9 mouse cellular contexts compared by ENCODE assay signal in the genomic region with DNA sequence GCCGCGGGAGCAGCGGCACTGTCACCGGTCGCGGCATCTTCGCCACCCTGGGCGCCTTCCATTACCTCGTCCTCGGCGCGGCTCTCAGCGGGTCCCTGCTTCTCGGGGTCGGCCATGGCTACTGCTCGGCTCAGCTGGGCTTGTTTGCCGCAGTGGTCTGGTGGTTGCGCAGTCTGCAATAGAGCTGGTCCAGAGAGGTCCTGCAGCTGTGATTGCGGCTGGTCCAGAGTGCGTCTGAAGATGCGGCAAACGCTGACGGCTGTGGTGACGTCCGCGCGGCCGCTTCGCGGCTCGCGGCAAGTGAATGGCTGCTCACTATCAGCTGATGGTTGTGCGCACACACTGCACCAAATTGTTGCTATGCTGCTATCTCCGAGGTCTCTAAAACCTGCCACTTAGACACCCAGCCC. TPM values are rescaled to one million over a fixed set of nuclear protein-coding genes. Genes with fewer than 3 reads are reported as not detected.
DNase-seq lines count a peak whose midpoint lies in the region; ATAC-seq lines count a peak whose summit lies in the region.
"Had no signal": no experiment of that assay in that cellular context is flagged by ENCODE, and none has a peak within 500 bp of the region (broad histone marks: within the 10 kb centered on the region; RNA-seq: fewer than 3 reads in every experiment).

A gene (minus strand): TSS at position 225 of the 410 bp plus-strand sequence.

- ATAC-seq in embryonic facial prominence, embryonic 13.5 days (ENCODE audit: insufficient number of reproducible peaks, insufficient read depth, low FRiP score, low TSS enrichment, low read depth): 0 out of 2 replicates have a peak, but pooled peaks have one; percentile 32
- ATAC-seq in hindbrain, embryonic 11.5 days (ENCODE audit: low FRiP score): peak; percentile 90
- ATAC-seq in megakaryocyte progenitor cell, adult 5-6 weeks (replicated peaks; ENCODE audit: poor library complexity): peak; percentile 64
- ATAC-seq in stomach, embryonic 14.5 days (ENCODE audit: insufficient number of reproducible peaks, insufficient read depth, low FRiP score, low read depth): peak; percentile 68; the same call in 1 of the 2 replicates
- no peak for ATAC-seq in activated CD4-positive, CD25-positive, alpha-beta regulatory T cell, adult 4 months

- peak within 1 kb of the TSS; percentile 78 for H3K4me2 ChIP-seq in embryonic facial prominence, embryonic 13.5 days
- H3K4me2 ChIP-seq in hindbrain, embryonic 11.5 days (replicated peaks; ENCODE audit: low read depth, low read length): peak within 1 kb of the TSS; percentile 52
- peak within 1 kb of the TSS; percentile 51 for H3K4me2 ChIP-seq in stomach, embryonic 14.5 days (replicated peaks; ENCODE audit: low read depth, low read length)

- H3K36me3 ChIP-seq in embryonic facial prominence, embryonic 13.5 days: peaks cover 12% of the 10 kb centered on the region; the same call in 1 of the 2 replicates
- H3K36me3 ChIP-seq in hindbrain, embryonic 11.5 days (ENCODE audit: control insufficient read depth, insufficient read depth, low read length): no peaks in the 10 kb centered on the region
- no peaks in the 10 kb centered on the region for H3K36me3 ChIP-seq in stomach, embryonic 14.5 days (ENCODE audit: control insufficient read depth, insufficient read depth, low read length)

- peaks cover 5% of the 10 kb centered on the region; the same call in 1 of the 2 replicates for H3K27me3 ChIP-seq in embryonic facial prominence, embryonic 13.5 days
- no peaks in the 10 kb centered on the region for H3K27me3 ChIP-seq in hindbrain, embryonic 11.5 days (ENCODE audit: control insufficient read depth, insufficient read depth, low read length)
- H3K27me3 ChIP-seq in stomach, embryonic 14.5 days (ENCODE audit: control insufficient read depth, insufficient read depth, low read length): no peaks in the 10 kb centered on the region

- H3K9me3 ChIP-seq in embryonic facial prominence, embryonic 13.5 days: peaks cover 15% of the 10 kb centered on the region
- H3K9me3 ChIP-seq in hindbrain, embryonic 11.5 days (ENCODE audit: control insufficient read depth, low read length): no peaks in the 10 kb centered on the region; the same call in none of the 2 replicates
- H3K9me3 ChIP-seq in stomach, embryonic 14.5 days (ENCODE audit: control insufficient read depth, low read depth, low read length): peaks cover 13% of the 10 kb centered on the region; the same call in 1 of the 2 replicates

- peak within 1 kb of the TSS; percentile 57 for H3K9ac ChIP-seq in embryonic facial prominence, embryonic 13.5 days
- peak within 1 kb of the TSS; percentile 37; the same call in 1 of the 2 replicates for H3K9ac ChIP-seq in hindbrain, embryonic 11.5 days (ENCODE audit: low read depth, low read length)
- no peak within 1 kb of the TSS for H3K9ac ChIP-seq in stomach, embryonic 14.5 days (replicated peaks; ENCODE audit: low read depth, low read length)

- no peak within 1 kb of the TSS for H3K27ac ChIP-seq in embryonic facial prominence, embryonic 13.5 days
- H3K27ac ChIP-seq in hindbrain, embryonic 11.5 days (ENCODE audit: low read depth, low read length): no peak within 1 kb of the TSS
- H3K27ac ChIP-seq in stomach, embryonic 14.5 days (ENCODE audit: low read length): no peak within 1 kb of the TSS

- no peaks in the 10 kb centered on the region for H3K4me1 ChIP-seq in embryonic facial prominence, embryonic 13.5 days
- H3K4me1 ChIP-seq in hindbrain, embryonic 11.5 days (replicated peaks; ENCODE audit: control insufficient read depth, insufficient read depth, low read length): no peaks in the 10 kb centered on the region
- H3K4me1 ChIP-seq in stomach, embryonic 14.5 days (ENCODE audit: control insufficient read depth, insufficient read depth, low read length): 0 out of 2 replicates have a peak, but pooled peaks cover 3% of the 10 kb centered on the region

- peak; percentile 20 for DNase-seq in 3134 (ENCODE audit: extremely low read depth, insufficient read length, low spot score)
- peak; percentile 24 for DNase-seq in adrenal gland, postnatal 25 days
- peak; percentile 63 for DNase-seq in hindbrain, embryonic 11.5 days (ENCODE audit: low spot score)
- DNase-seq in left cerebral cortex, adult 18-20 months (ENCODE audit: low spot score in 2 of 2): peak; percentile 71 to 86

- H3K4me3 ChIP-seq in embryonic facial prominence, embryonic 13.5 days: peak within 1 kb of the TSS; percentile 45
- peak within 1 kb of the TSS; percentile 38 for H3K4me3 ChIP-seq in hindbrain, embryonic 11.5 days (ENCODE audit: low read depth, low read length)
- peak within 1 kb of the TSS; percentile 32 for H3K4me3 ChIP-seq in stomach, embryonic 14.5 days (ENCODE audit: low read depth, low read length)
- H3K4me3 ChIP-seq: myocyte had no signal

- 43% methylated on average over 34 of the region's 34 CpGs for WGBS in embryonic facial prominence, embryonic 13.5 days
- WGBS in hindbrain, embryonic 11.5 days: 35% methylated on average over 34 of the region's 34 CpGs
- WGBS in stomach, embryonic 14.5 days: 53% methylated on average over 34 of the region's 34 CpGs

RNA-seq across cellular contexts. Expression of the gene that starts here (rescaled TPM):
- total RNA-seq in adrenal gland, postnatal 25 days (2021): 33.5 TPM in 2 replicates
- 2.3 and 3.3 TPM in 2 replicates for polyA plus RNA-seq in embryonic facial prominence, embryonic 13.5 days (2015; fragmentation: Nextera tagmentation; extraction: Ambion mirVana)
- polyA plus RNA-seq in hindbrain, embryonic 11.5 days (2014; fragmentation: Nextera tagmentation; extraction: Ambion mirVana): 36.5 and 43.1 TPM in 2 replicates
- total RNA-seq in left cerebral cortex, adult 18-20 months (2021): 100 to 1,000 TPM; 351 to 372 TPM
- not detected in 2 replicates for total RNA-seq in megakaryocyte progenitor cell, adult 5-6 weeks (2015)
- not detected in 2 replicates for total RNA-seq in megakaryocyte progenitor cell, adult 5-6 weeks (2017)
- polyA plus RNA-seq in stomach, embryonic 14.5 days (2014; fragmentation: Nextera tagmentation; extraction: Ambion mirVana): 7.9 and 8.4 TPM in 2 replicates
- polyA plus RNA-seq in activated CD4-positive, CD25-positive, alpha-beta regulatory T cell, adult 4 months (2017; shearing (Covaris generic)): under 1 TPM in 1 of 2 experiments, not detected in 1; 0.37 TPM

Comparison
In these comparisons a context has a peak if more than half of its experiments do, and no peak if none do; other contexts are left out.
1. RNA of the gene that starts here (total RNA-seq): 351 to 372 TPM in left cerebral cortex, adult 18-20 months and 33.5 TPM in adrenal gland, postnatal 25 days; not detected in megakaryocyte progenitor cell, adult 5-6 weeks; every median in the first group is over 10 times any median in the second.
2. RNA of the gene that starts here (total RNA-seq): 351 to 372 TPM in left cerebral cortex, adult 18-20 months; 33.5 TPM in adrenal gland, postnatal 25 days; every median in the first group is over 10 times any median in the second.
3. Peak in ATAC-seq in megakaryocyte progenitor cell, adult 5-6 weeks; RNA of the gene not detected or under 1 TPM.
4. DNase-seq: peak in every context shown above with its lines; median percentile 78 in left cerebral cortex, adult 18-20 months; 63 in hindbrain, embryonic 11.5 days; 24 in adrenal gland, postnatal 25 days; 20 in 3134.
5. Peak in every context shown above with its lines, with median percentiles within 50 percentile points of each other: H3K4me2 ChIP-seq and H3K4me3 ChIP-seq.